In genomic region chr2:6707276-6707675, GRCm38 (mm10) we compare ENCODE assay signal across 10 mouse cellular contexts.
DNase-seq lines count a peak whose midpoint lies in the region; ATAC-seq and TF ChIP-seq lines count a peak whose summit lies in the region.
"Had no signal": no experiment of that assay in that cellular context is flagged by ENCODE, and none has a peak within 500 bp of the region (broad histone marks: within the 10 kb centered on the region; RNA-seq: fewer than 3 reads in every experiment).

No protein-coding gene starts in this region.

- H3K4me3 ChIP-seq in heart, postnatal 0 days (ENCODE audit: low read depth, low read length), result no peak overlapping the region
- H3K4me3 ChIP-seq in megakaryocyte, embryonic 14.5 days (replicated peaks), result peak overlapping the region; percentile 70
- H3K4me3 ChIP-seq in cerebellum, adult 2 months (replicated peaks; ENCODE audit: insufficient read depth, low read depth, low read length), result no peak overlapping the region
- H3K4me3 ChIP-seq: neural tube, embryonic 12.5 days had no signal

- H3K4me1 ChIP-seq in heart, postnatal 0 days (ENCODE audit: control insufficient read depth, insufficient read depth), result 0 out of 2 replicates have a peak, but pooled peaks cover 13% of the 10 kb centered on the region
- peaks cover 99% of the 10 kb centered on the region for H3K4me1 ChIP-seq in megakaryocyte, embryonic 14.5 days
- H3K4me1 ChIP-seq in cerebellum, adult 2 months (ENCODE audit: control insufficient read depth, insufficient read depth, low read length), result peaks cover 3% of the 10 kb centered on the region; the same call in 1 of the 2 replicates

- H3K27me3 ChIP-seq in heart, postnatal 0 days (ENCODE audit: control insufficient read depth, insufficient read depth, low read length), result no peaks in the 10 kb centered on the region
- H3K27me3 ChIP-seq in megakaryocyte, embryonic 14.5 days (replicated peaks), result no peaks in the 10 kb centered on the region
- H3K27me3 ChIP-seq in cerebellum, adult 2 months (ENCODE audit: control insufficient read depth, insufficient read depth, low read length), result no peaks in the 10 kb centered on the region
- H3K27me3 ChIP-seq: neural tube, embryonic 12.5 days had no signal

- no peak for TF ChIP-seq POLR2A in cerebellum, adult 2 months (IDR thresholded peaks at IDR 0.05; ENCODE audit: borderline replicate concordance, insufficient read depth, low read length)

- peak overlapping the region; percentile 34; the same call in 1 of the 2 replicates for H3K27ac ChIP-seq in heart, postnatal 0 days (ENCODE audit: low read depth)
- no peak overlapping the region for H3K27ac ChIP-seq in cerebellum, adult 2 months (ENCODE audit: insufficient read depth, low read length)
- H3K27ac ChIP-seq: neural tube, embryonic 12.5 days had no signal

- H3K9me3 ChIP-seq in heart, postnatal 0 days (replicated peaks; ENCODE audit: control insufficient read depth, low read length), result no peaks in the 10 kb centered on the region
- no peaks in the 10 kb centered on the region for H3K9me3 ChIP-seq in megakaryocyte, embryonic 14.5 days
- H3K9me3 ChIP-seq: neural tube, embryonic 12.5 days had no signal

- no peak for ATAC-seq in heart, postnatal 0 days (ENCODE audit: insufficient read depth, low read depth)

- H3K36me3 ChIP-seq in heart, postnatal 0 days (replicated peaks; ENCODE audit: control insufficient read depth, insufficient read depth, low read length), result no peaks in the 10 kb centered on the region
- peaks cover 35% of the 10 kb centered on the region for H3K36me3 ChIP-seq in megakaryocyte, embryonic 14.5 days (replicated peaks; ENCODE audit: low read length)
- H3K36me3 ChIP-seq: neural tube, embryonic 12.5 days had no signal

- 29% methylated on average over 2 of the region's 2 CpGs for WGBS in heart, postnatal 0 days
- 21% methylated on average over 2 of the region's 2 CpGs for WGBS in cerebellum, adult 2 months

- H3K4me2 ChIP-seq in heart, postnatal 0 days (ENCODE audit: low read depth, low read length), result no peak overlapping the region
- H3K4me2 ChIP-seq: neural tube, embryonic 12.5 days had no signal

- no peak for TF ChIP-seq EP300 in heart, postnatal 0 days (IDR thresholded peaks at IDR 0.05; ENCODE audit: low read depth)

- H3K9ac ChIP-seq in heart, postnatal 0 days (replicated peaks; ENCODE audit: low read depth, low read length), result no peak overlapping the region
- H3K9ac ChIP-seq: neural tube, embryonic 12.5 days had no signal

- DNase-seq in heart, postnatal 0 days (ENCODE audit: low spot score), result no peak
- DNase-seq in heart, postnatal 4 days, result no peak
- DNase-seq in A20 (ENCODE audit: low read depth, low spot score) (peak; percentile 79), MEL-GATA-1-ER (ENCODE audit: extremely low read depth, low read depth) (peak; percentile 69), MN1 (ENCODE audit: low spot score) (no peak), adipocyte (ENCODE audit: low spot score) (no peak)
- no peak for DNase-seq in cerebellum, adult 2 months
- DNase-seq: cerebellum, adult 9-10 months had no signal

- no peak for TF ChIP-seq CTCF in heart, postnatal 0 days (IDR thresholded peaks at IDR 0.05; ENCODE audit: low read depth)
- TF ChIP-seq CTCF in cerebellum, adult 2 months (IDR thresholded peaks at IDR 0.05; ENCODE audit: borderline replicate concordance, insufficient read depth, low read depth, low read length), result no peak

Comparison
In these comparisons a context has a peak if more than half of its experiments do, and no peak if none do; other contexts are left out.
1. DNase-seq: peak in A20 (single experiment) and MEL-GATA-1-ER (single experiment); none in heart, postnatal 0 days (single experiment), heart, postnatal 4 days (single experiment), MN1 (single experiment), adipocyte (single experiment) and cerebellum, adult 2 months (0 of 2).